Mouse (Mus musculus) embryonic fibroblast, embryonic 13.5 days (primary cell): Measurements from ENCODE around the gene Numb.

ENCODE experiments used
- CTCF ChIP-seq: IDR thresholded peaks from 2 replicates; pipeline ENCODE4 v1.5.1; 2011; ENCODE audit warnings: mild to moderate bottlenecking, control low read depth, low read length, moderate library complexity, borderline replicate concordance; ENCODE audit not compliant: insufficient read depth
- POLR2A ChIP-seq: IDR thresholded peaks from 2 replicates; pipeline ENCODE4 v1.6.1; 2011; ENCODE audit warnings: low read depth, mild to moderate bottlenecking, control low read depth, low read length, moderate library complexity

GRCm38 (mm10) chr12:83811901-83812300, 109.8 kb downstream of the Numb start:
- TF ChIP-seq CTCF (no peak), POLR2A (no peak)
